Mouse (Mus musculus) olfactory bulb, adult 2 months (tissue): ENCODE results near the gene Exoc2. TPM values are rescaled to one million over a fixed set of nuclear protein-coding genes. Genes with fewer than 3 reads are reported as not detected.

Experiments used
- H3K27ac ChIP-seq: fragments of 200-500 bp; 2 replicates; pipeline ENCODE4 v1.5.1; 2012; ENCODE audit warnings: low read depth, low read length; ENCODE audit not compliant: insufficient read depth
- H3K4me1 ChIP-seq: fragments of 200-500 bp; 2 replicates; pipeline ENCODE4 v1.6.1; 2012; ENCODE audit warnings: low read length; ENCODE audit not compliant: control insufficient read depth, insufficient read depth
- H3K4me3 ChIP-seq: fragments of 200-500 bp; 2 replicates; pipeline ENCODE4 v1.5.1; 2012; ENCODE audit warnings: mild to moderate bottlenecking, low read depth, low read length, moderate library complexity; ENCODE audit not compliant: insufficient read depth
- CTCF ChIP-seq: fragments of 200-500 bp; IDR thresholded peaks from 2 replicates; pipeline ENCODE4 v1.5.1; 2012; ENCODE audit warnings: low read depth, mild to moderate bottlenecking, low read length, moderate library complexity; ENCODE audit not compliant: insufficient read depth
- POLR2A ChIP-seq: fragments of 200-500 bp; IDR thresholded peaks from 2 replicates; pipeline ENCODE4 v1.6.1; 2012; ENCODE audit warnings: mild to moderate bottlenecking, low read depth, low read length, moderate library complexity; ENCODE audit not compliant: insufficient read depth
- WGBS: fragments of 180-500 bp; shearing (Covaris S2); methylation state at CpG from one replicate; pipeline ENCODE4 v1.1.7; 2018; 5-methylcytosine and 5-hydroxymethylcytosine counted together
- polyA plus RNA-seq: library from polyadenylated mRNA; stranded (reverse); fragments of >200 nt; gene quantifications from 2 replicates; pipeline ENCODE4 v1.2.4, GENCODE M21; 2012; ENCODE audit warnings: low replicate concordance; ENCODE audit not compliant: missing spikeins, insufficient read depth, insufficient read length

Gene Exoc2
- polyA plus RNA-seq, 1 experiment: not detected

DNA sequence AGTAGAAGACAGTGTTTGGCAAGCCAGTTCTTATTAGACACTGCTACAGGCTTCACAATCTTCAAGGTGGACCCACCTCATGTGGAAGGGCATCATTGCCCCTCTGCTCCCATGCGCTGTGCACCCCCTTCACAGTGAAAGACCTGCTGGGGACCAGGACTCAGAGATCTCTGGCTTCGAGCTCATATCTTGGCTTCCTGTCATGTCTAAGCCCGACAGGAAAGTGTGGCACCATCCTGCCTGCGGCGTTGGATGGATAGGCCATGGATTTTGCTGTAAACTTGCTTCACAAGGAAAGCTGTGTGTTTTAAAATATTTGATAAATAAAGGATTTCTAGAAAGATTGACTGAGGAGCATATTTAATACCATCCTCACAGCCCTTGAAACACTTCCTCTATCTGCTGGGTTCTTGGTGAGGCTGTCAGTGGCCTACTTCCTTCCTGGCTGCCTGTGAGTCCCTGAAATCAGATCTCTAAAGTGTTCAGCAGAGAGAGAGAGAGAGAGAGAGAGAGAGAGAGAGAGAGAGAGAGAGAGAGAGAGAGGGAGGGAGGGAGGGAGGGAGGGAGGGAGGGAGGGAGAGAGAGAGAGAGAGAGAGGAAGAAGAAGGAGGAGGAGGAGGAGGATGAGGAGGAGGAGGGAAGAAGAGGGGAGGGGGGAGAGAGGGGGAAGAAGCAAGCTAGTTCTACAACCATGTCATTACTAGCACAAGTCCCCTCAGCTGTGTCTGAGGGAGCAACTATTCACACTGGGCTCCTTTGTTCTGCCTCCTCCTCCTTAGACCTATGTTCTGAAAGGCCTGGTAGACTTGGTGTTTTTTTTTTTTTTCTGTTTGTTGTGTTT is 207.0 kb downstream of the Exoc2 start:
- TF ChIP-seq CTCF: no peak
- no peak for TF ChIP-seq POLR2A
- 93% methylated on average over 5 of the region's 5 CpGs for WGBS

DNA sequence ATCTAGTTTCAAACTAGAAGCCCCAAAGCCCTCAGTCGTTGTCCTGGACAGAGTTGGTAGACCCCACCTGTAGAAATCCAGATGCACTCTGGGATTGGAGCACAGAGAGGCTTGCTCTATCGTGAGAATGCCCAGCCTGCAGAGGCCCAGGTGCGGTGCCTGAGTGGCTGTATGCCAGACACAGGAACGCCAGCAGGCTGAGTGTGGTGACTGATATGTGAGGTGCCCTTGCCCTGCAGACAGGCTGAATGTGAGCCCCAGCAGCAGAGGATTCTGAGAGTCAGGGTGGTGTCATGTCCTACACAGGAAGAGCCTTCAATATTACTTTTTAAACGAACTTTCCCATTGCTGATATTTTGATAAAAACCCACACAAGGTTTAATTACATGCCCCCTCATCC is 208.0 kb downstream of the Exoc2 start:
- Histone ChIP-seq H3K27ac (no peak overlapping the region), H3K4me3 (no peak overlapping the region), H3K4me1 (no peaks in the 10 kb centered on the region)
- no peak for TF ChIP-seq POLR2A
- no peak for TF ChIP-seq CTCF
- 85% methylated on average over 5 of the region's 5 CpGs for WGBS

More for the DNA sequence above, 207.0 kb downstream of the Exoc2 start:
- H3K4me3 ChIP-seq: no peak overlapping the region
- no peak overlapping the region for H3K27ac ChIP-seq
- H3K4me1 ChIP-seq: no peaks in the 10 kb centered on the region

DNA sequence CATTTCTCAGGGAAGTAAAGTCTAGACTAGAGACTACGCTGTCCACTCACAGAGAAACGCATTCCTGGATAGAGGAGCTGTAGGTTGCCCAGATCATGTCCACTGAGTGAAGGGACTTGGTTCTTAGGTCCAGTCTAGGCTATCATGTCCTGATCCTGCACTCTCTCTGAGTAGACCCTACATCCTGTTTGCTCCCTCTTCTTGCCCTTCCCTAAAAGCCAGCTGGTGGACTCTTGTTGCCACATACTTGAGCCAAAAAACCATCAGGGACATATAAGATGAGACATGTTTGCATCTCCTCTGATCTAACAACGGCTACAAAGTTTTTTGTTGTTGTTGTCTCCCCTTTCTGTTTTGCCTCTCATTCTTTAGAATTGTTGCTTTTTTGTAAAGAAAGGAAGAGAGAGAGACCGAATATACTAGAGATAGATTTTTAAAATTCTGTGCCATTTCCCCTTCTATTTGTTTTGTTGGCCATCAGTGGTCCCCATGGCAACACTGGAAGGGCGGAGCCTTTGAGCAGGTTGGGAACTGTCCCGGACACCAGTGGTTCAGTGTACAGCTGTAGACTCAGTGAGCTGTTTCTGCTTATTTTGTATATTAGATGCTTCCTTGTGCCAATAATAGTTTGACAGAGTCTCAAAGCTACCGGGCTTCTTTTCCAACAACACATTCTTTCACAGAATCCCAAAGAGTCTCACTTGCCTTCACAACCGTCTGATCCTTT is 209.7 kb downstream of the Exoc2 start:
- no peak overlapping the region for H3K4me3 ChIP-seq
- WGBS: 81% methylated on average over 8 of the region's 8 CpGs
- no peak overlapping the region for H3K27ac ChIP-seq
- H3K4me1 ChIP-seq: no peaks in the 10 kb centered on the region
- TF ChIP-seq POLR2A (no peak), CTCF (no peak)

Other genes starting within 250 kb of the Exoc2 start
- gene Irf4, start 224.9 kb downstream of the Exoc2 start, polyA plus RNA-seq: not detected in 2 replicates
- gene Hus1b, start 26.3 kb downstream of the Exoc2 start, polyA plus RNA-seq: not detected in 2 replicates
- gene Gm5447, start 111 bp upstream of the Exoc2 start, polyA plus RNA-seq: not detected in 2 replicates